Mouse (Mus musculus) adrenal gland, adult (tissue): ENCODE results near the gene Olfr1355.
"Not testable (repeated sequence)": the region's sequence is repeated elsewhere in the genome, so short reads cannot be mapped to it uniquely, and the experiment has no call there.

Experiments used
- DNase-seq, 2 experiments: peaks; one replicate each; pipeline ENCODE4 v3.0.0; 2022 to 2023; ENCODE audit warnings: low spot score in 1 of 2; ENCODE audit not compliant: inconsistent age in 2 of 2

Olfr1355 gene

DNA sequence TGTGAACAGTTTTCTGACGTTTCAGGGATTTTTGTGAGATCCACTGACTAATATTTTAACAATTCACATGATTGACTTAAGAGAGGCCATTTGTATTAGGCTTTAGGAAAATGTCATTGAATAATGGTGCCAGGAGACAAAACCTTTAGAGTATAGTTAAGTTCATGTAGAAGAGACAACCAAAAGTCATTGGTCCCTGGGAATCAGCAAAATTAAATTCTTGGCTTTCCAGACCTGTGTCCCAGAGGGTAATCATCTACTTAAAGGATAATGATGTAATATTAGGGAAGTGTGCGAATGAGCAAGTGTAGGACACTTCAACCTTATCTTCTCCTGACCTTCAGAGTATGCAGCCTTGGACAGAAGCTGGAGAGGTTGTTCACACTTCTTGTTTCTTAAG, at the start of gene Olfr1355:
Olfr1355 (plus strand) TSS at position 301 of the 400 bp plus-strand sequence.
- DNase-seq = no peak

DNA sequence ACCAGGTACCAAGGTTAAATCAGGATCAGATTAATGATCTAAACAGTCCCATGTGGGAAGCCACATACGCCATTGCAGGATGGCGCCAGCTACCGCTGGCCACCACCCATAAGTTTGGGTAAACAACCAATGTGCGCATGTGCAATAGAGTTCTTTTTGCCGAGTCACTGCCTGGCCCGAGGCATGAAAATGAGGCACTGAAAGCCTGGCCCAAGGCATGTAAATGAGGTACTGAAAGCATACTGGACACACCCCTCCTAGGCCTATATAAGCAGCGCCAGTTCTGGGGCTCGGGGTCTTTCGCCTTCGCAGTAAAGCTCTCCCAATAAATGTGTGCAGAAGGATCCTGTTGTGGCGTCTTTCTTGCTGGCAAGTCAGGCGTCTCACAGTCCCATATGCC, 34.9 kb upstream of the Olfr1355 start:
- DNase-seq = not testable (repeated sequence)

DNA sequence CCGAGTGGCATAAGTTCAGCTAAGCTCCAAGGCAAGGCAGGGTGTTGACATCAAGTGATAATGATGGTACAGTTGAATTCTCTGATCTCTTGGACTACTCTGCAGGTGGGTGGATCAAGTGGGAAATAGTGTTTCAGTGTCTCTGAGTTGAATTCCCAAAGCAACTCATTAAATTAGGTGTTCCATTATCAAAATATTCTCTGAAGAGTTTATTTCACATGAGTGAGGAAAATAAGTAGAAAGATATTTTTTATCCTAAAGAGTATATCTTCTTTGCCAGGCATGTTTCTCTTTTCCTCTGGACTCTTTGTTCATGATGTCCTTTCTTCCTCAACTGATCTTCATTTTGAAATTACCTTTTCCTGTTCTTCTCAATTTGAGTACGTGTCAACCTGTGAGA, 23.3 kb upstream of the Olfr1355 start, which contains the start of gene Olfr1356:
Olfr1356 (minus strand) TSS at position 101 of the 400 bp plus-strand sequence.
- no peak for DNase-seq

GRCm38 (mm10) chr10:78912871-78913270, 37.5 kb downstream of the Olfr1355 start, which contains the start of gene Olfr1354:
Gene Olfr1354 (plus strand): TSS chr10:78913171.
- DNase-seq = not testable (repeated sequence)
